Mouse (Mus musculus): ENCODE results near the gene Cdsn. TPM values are rescaled to one million over a fixed set of nuclear protein-coding genes. Genes with fewer than 3 reads are reported as not detected.

Gene Cdsn
- total and polyA plus RNA-seq, 3 experiments = 0.08 to 0.79 TPM; not detected in 1

DNA sequence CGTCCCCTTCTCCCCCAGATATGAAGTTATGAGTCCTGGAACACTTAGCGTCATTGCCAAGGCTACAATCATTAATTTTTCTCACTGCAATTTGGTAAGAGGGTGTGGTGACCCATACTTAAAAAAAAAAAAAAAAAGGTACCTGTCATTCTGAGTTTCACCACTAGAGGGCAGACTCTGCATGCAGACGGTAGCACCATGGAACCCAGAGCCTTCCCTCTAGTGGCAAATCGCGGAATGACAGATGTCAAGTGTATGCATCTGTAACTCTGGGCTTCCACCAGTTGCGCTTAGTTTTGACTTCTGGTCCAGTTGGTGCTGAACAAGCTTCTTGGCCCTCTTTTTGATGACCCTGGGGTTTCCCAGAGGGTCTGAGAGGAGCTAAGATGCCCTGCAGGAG is 26.3 kb downstream of the Cdsn start:
- peaks cover 0 to 6% of the 10 kb centered on the region in 2 experiments; a peak in 3 of 4 replicates for H3K27me3 ChIP-seq (ENCODE audit: control insufficient read depth in 1 of 2, insufficient read depth in 2 of 2, low read length in 2 of 2)
- H3K4me3 ChIP-seq (ENCODE audit: control insufficient read depth in 1 of 2, insufficient read depth in 1 of 2, low read depth in 2 of 2, low read length in 2 of 2) = no peak overlapping the region
- no peaks in the 10 kb centered on the region for H3K4me1 ChIP-seq (ENCODE audit: control insufficient read depth in 1 of 2, insufficient read depth in 2 of 2, low read length in 2 of 2)
- H3K36me3 ChIP-seq (ENCODE audit: control insufficient read depth in 1 of 2, insufficient read depth in 2 of 2, low read length in 2 of 2) = no peaks in the 10 kb centered on the region
- no peaks in the 10 kb centered on the region for H3K9me3 ChIP-seq (replicated peaks; ENCODE audit: insufficient read depth, low read length)
- H3K9ac ChIP-seq (ENCODE audit: control insufficient read depth, low read depth, low read length, poor library complexity, severe bottlenecking) = no peak overlapping the region
- no peaks in the 10 kb centered on the region for H3K79me2 ChIP-seq (ENCODE audit: control insufficient read depth, insufficient read depth, low read length, poor library complexity)
- TF ChIP-seq ZNF384 (IDR thresholded peaks at IDR 0.05; ENCODE audit: low read depth, low read length) = peak; percentile 98
- no peak for TF ChIP-seq NELFE (IDR thresholded peaks at IDR 0.05; ENCODE audit: low read depth, low read length)
- TF ChIP-seq POLR2AphosphoS2 (IDR thresholded peaks at IDR 0.05; ENCODE audit: low read length) = no peak
- no peak for TF ChIP-seq RCOR1 (IDR thresholded peaks at IDR 0.05; ENCODE audit: low read depth, low read length)
- 0 out of 2 replicates have a peak, but pooled peaks have one; percentile 12 for TF ChIP-seq BHLHE40 (IDR thresholded peaks at IDR 0.05; ENCODE audit: borderline replicate concordance, low read depth, low read length)
- TF ChIP-seq MYB (IDR thresholded peaks at IDR 0.05; ENCODE audit: low read depth, low read length) = no peak
- TF ChIP-seq CHD2 (IDR thresholded peaks at IDR 0.05; ENCODE audit: low read length) = no peak
- peak in 1 of 2 experiments; percentile 41; a peak in 2 of 4 replicates for TF ChIP-seq EP300 (IDR thresholded peaks at IDR 0.05; ENCODE audit: low read depth in 1 of 2, low read length in 2 of 2)
- no peak; the same call in 1 of the 2 replicates for TF ChIP-seq ZKSCAN1 (IDR thresholded peaks at IDR 0.05; ENCODE audit: low read depth, low read length)
- no peak for TF ChIP-seq ZMIZ1 (IDR thresholded peaks at IDR 0.05; ENCODE audit: low read depth, low read length)
- no peak for TF ChIP-seq ELF1 (IDR thresholded peaks at IDR 0.05; ENCODE audit: low read depth, low read length)
- no peak for TF ChIP-seq NRF1 (IDR thresholded peaks at IDR 0.05; ENCODE audit: insufficient read depth, low read depth, low read length, poor library complexity, severe bottlenecking)
- TF ChIP-seq SMC3 (IDR thresholded peaks at IDR 0.05; ENCODE audit: low read depth, low read length) = peak; percentile 70
- peak; percentile 51; the same call in 1 of the 2 replicates for TF ChIP-seq JUND (IDR thresholded peaks at IDR 0.05; ENCODE audit: low read depth, low read length)
- no peak for TF ChIP-seq GATA1 (IDR thresholded peaks at IDR 0.05; ENCODE audit: low read depth, low read length)
- TF ChIP-seq ZC3H11A (IDR thresholded peaks at IDR 0.05; ENCODE audit: low read depth, low read length) = peak; percentile 40; the same call in 1 of the 2 replicates
- TF ChIP-seq CTCF (IDR thresholded peaks at IDR 0.05 in 2 of 3, conservative IDR thresholded peaks at IDR 0.05 in 1 of 3; ENCODE audit: control insufficient read depth in 1 of 3, insufficient read depth in 1 of 3, low read depth in 2 of 3, low read length in 3 of 3, poor library complexity in 1 of 3, severe bottlenecking in 1 of 3) = peak; percentile 86 to 98 (median 90)
- no peak for TF ChIP-seq MXI1 (IDR thresholded peaks at IDR 0.05; ENCODE audit: low read depth, low read length)
- peak; percentile 50; the same call in 1 of the 2 replicates for TF ChIP-seq HCFC1 (IDR thresholded peaks at IDR 0.05; ENCODE audit: low read depth, low read length)
- TF ChIP-seq MAX (IDR thresholded peaks at IDR 0.05; ENCODE audit: low read length) = no peak
- TF ChIP-seq POLR2A (IDR thresholded peaks at IDR 0.05; ENCODE audit: control insufficient read depth in 1 of 2, insufficient read depth in 1 of 2, low read depth in 1 of 2, low read length in 2 of 2, poor library complexity in 1 of 2) = no peak
- TF ChIP-seq MEF2A (IDR thresholded peaks at IDR 0.05; ENCODE audit: extremely low read depth, insufficient replicate concordance, low read depth, low read length, poor library complexity, severe bottlenecking) = no peak
- TF ChIP-seq TBP (IDR thresholded peaks at IDR 0.05; ENCODE audit: low read depth, low read length) = no peak
- TF ChIP-seq TCF12 (IDR thresholded peaks at IDR 0.05; ENCODE audit: low read depth, low read length) = no peak
- TF ChIP-seq TAL1 (IDR thresholded peaks at IDR 0.05; ENCODE audit: low read length) = no peak
- peak; percentile 45 for TF ChIP-seq RAD21 (IDR thresholded peaks at IDR 0.05; ENCODE audit: low read depth, low read length)
- no peak overlapping the region for H3K27ac ChIP-seq (ENCODE audit: control insufficient read depth, low read depth, low read length)
- DNase-seq (ENCODE audit: low read depth, low spot score) = peak; percentile 86

All from MEL (cell line).